Mouse (Mus musculus) lung, embryonic 16.5 days (tissue): Measurements from ENCODE around the gene Acta1. TPM values are rescaled to one million over a fixed set of nuclear protein-coding genes. Genes with fewer than 3 reads are reported as not detected.

Experiments used
- ATAC-seq: fragments of 200-750 bp; cut with Nextera tagmentation; 2 replicates; pipeline ENCODE4 v1.8.0; 2017; ENCODE audit warnings: low read depth, mild to moderate bottlenecking, moderate library complexity
- H3K27ac ChIP-seq: fragments of 300-500 bp; sonication (generic); 2 replicates; pipeline ENCODE4 v1.5.1; 2014; ENCODE audit warnings: mild to moderate bottlenecking, control low read depth, low read length
- H3K27me3 ChIP-seq: fragments of 300-500 bp; sonication (generic); 2 replicates; pipeline ENCODE4 v1.6.1; 2014; ENCODE audit warnings: low read depth, low read length, mixed read lengths; ENCODE audit not compliant: control insufficient read depth, insufficient read depth
- H3K36me3 ChIP-seq: fragments of 300-500 bp; sonication (generic); 2 replicates; pipeline ENCODE4 v1.6.1; 2014; ENCODE audit warnings: low read length; ENCODE audit not compliant: control insufficient read depth, insufficient read depth
- H3K4me1 ChIP-seq: fragments of 300-500 bp; sonication (generic); replicated peaks from 2 replicates; pipeline ENCODE4 v1.6.1; 2014; ENCODE audit warnings: low read length, mixed read lengths; ENCODE audit not compliant: control insufficient read depth, insufficient read depth
- H3K4me2 ChIP-seq: fragments of 300-500 bp; sonication (generic); 2 replicates; pipeline ENCODE4 v1.6.1; 2014; ENCODE audit warnings: low read depth, low read length, control low read depth
- H3K4me3 ChIP-seq: fragments of 300-500 bp; sonication (generic); 2 replicates; pipeline ENCODE4 v1.5.1; 2014; ENCODE audit warnings: mild to moderate bottlenecking, low read length, control low read depth
- H3K9ac ChIP-seq: fragments of 300-500 bp; sonication (generic); 2 replicates; pipeline ENCODE4 v1.6.1; 2014; ENCODE audit warnings: low read length, control low read depth
- H3K9me3 ChIP-seq: fragments of 300-500 bp; sonication (generic); 2 replicates; pipeline ENCODE4 v1.6.1; 2016; ENCODE audit warnings: low read length; ENCODE audit not compliant: control insufficient read depth
- WGBS: fragments of 180-500 bp; shearing (Covaris S2); extraction: QIAGEN DNeasy Blood & Tissue Kit; methylation state at CpG from one replicate; pipeline ENCODE4 v1.1.7; 2014; 5-methylcytosine and 5-hydroxymethylcytosine counted together
- polyA plus RNA-seq: library from polyadenylated mRNA; unstranded; fragments of >200 nt; fragmentation: Nextera tagmentation; extraction: Ambion mirVana; gene quantifications from 2 replicates; pipeline ENCODE4 v1.2.1, GENCODE M21; 2015

The Acta1 gene
- polyA plus RNA-seq, 1 experiment from 2014 or later = 90.5 TPM

- Histone ChIP-seq H3K9me3 (no peaks in the 10 kb centered on the region), H3K36me3 (no peaks in the 10 kb centered on the region), H3K4me1 (no peaks in the 10 kb centered on the region), H3K27me3 (peaks cover 46% of the 10 kb centered on the region), H3K4me3 (no peak overlapping the region), H3K4me2 (no peak overlapping the region), H3K27ac (no peak overlapping the region), H3K9ac (no peak overlapping the region)
- 59% methylated on average over 4 of the region's 4 CpGs for WGBS
- no peak for ATAC-seq
These were observed 4.8 kb downstream of the Acta1 start for GRCm38 (mm10) chr8:123889797-123890196.

- no peak overlapping the region for H3K9ac ChIP-seq
- no peaks in the 10 kb centered on the region for H3K36me3 ChIP-seq
- H3K4me3 ChIP-seq = no peak overlapping the region
- no peak for ATAC-seq
- H3K27ac ChIP-seq = no peak overlapping the region
- peaks cover 28% of the 10 kb centered on the region for H3K27me3 ChIP-seq
- WGBS = 74% methylated on average over 2 of the region's 2 CpGs
- H3K9me3 ChIP-seq = no peaks in the 10 kb centered on the region
- H3K4me2 ChIP-seq = no peak overlapping the region
- H3K4me1 ChIP-seq = no peaks in the 10 kb centered on the region
These were observed 6.6 kb downstream of the Acta1 start for GRCm38 (mm10) chr8:123887956-123888355.

DNA sequence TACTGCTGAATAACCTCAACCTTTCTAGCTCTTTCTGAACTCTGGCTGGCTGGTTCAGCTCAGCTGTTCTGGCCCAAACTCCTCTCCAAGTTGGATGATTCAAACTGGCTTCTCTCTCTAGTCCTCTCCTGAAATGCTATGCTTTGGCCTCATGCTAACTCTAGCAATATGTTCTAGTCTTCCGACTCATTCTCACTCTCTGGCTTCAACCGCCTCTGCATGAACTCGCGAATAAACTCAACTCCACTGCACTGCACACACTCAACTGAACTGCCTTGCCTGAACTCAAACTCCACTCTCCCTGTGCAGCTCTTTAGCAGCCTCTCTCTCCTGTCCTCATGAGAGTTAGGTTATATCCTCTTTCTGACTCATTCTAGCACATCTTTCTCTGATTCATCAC lies 7.4 kb downstream of the Acta1 start:
- Histone ChIP-seq H3K27ac (no peak overlapping the region), H3K27me3 (peaks cover 20% of the 10 kb centered on the region), H3K4me2 (no peak overlapping the region), H3K4me3 (no peak overlapping the region), H3K9ac (no peak overlapping the region), H3K9me3 (no peaks in the 10 kb centered on the region), H3K36me3 (no peaks in the 10 kb centered on the region), H3K4me1 (no peaks in the 10 kb centered on the region)
- WGBS = 87% methylated on average over 4 of the region's 4 CpGs
- ATAC-seq = no peak

GRCm38 (mm10) chr8:123884721-123885565 lies 9.6 kb downstream of the Acta1 start:
- H3K27me3 ChIP-seq = no peaks in the 10 kb centered on the region; the same call in 1 of the 2 replicates
- H3K36me3 ChIP-seq = no peaks in the 10 kb centered on the region
- WGBS = 4% methylated on average over 13 of the region's 14 CpGs
- H3K9me3 ChIP-seq = no peaks in the 10 kb centered on the region
- no peak overlapping the region for H3K27ac ChIP-seq
- H3K9ac ChIP-seq = no peak overlapping the region
- H3K4me2 ChIP-seq = no peak overlapping the region
- no peak overlapping the region for H3K4me3 ChIP-seq
- H3K4me1 ChIP-seq = no peaks in the 10 kb centered on the region
- ATAC-seq = peak; percentile 52

DNA sequence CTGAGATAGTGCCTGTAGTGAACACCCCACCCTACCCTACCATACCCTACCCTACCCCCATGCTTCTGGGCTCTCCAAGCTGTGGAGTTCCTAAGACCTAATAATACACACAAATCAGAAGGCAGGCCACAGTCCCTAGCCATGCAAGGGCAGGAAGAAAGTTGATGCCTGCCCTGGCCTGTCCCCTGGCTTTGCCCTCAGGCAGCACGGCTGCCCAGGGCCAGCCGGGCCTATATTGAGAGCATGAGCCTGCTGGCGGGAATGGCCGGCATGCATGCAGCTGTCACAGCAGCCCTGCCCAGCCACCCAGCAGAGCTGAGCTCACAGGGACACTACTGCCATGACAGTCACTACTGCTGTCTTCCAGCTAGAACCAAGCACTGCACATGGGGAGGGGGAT lies 11.5 kb downstream of the Acta1 start:
- H3K4me3 ChIP-seq = no peak overlapping the region
- no peak for ATAC-seq
- H3K9me3 ChIP-seq = no peaks in the 10 kb centered on the region
- H3K4me2 ChIP-seq = no peak overlapping the region
- H3K9ac ChIP-seq = no peak overlapping the region
- H3K4me1 ChIP-seq = no peaks in the 10 kb centered on the region
- H3K27me3 ChIP-seq = no peaks in the 10 kb centered on the region; the same call in 1 of the 2 replicates
- 84% methylated on average over 4 of the region's 4 CpGs for WGBS
- H3K27ac ChIP-seq = no peak overlapping the region
- no peaks in the 10 kb centered on the region for H3K36me3 ChIP-seq

DNA sequence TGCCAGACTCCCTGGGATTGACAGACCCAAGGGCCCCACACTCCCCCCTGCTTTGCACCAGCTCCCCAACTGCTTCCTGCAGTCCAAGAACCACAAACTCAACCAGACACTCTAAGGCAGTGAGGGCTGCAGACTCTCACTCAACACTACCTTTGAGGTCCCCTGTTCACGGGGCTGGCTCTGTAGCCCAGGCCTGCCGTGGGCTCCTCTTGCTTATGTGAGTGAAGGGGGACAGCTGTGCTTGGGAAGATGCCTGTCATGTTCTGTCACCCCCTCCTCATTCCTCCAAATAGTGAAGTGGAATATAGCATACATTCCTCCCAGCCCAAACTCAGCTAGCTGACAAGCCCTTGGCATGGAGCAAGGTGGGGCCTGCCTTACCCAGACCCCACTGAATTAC lies 12.1 kb downstream of the Acta1 start:
- Histone ChIP-seq H3K9ac (no peak overlapping the region), H3K4me1 (no peaks in the 10 kb centered on the region), H3K4me3 (no peak overlapping the region), H3K27ac (no peak overlapping the region), H3K9me3 (no peaks in the 10 kb centered on the region), H3K4me2 (no peak overlapping the region), H3K27me3 (no peaks in the 10 kb centered on the region; the same call in 1 of the 2 replicates), H3K36me3 (no peaks in the 10 kb centered on the region)
- ATAC-seq = no peak
- 47% methylated on average over 2 of the region's 2 CpGs for WGBS

GRCm38 (mm10) chr8:123880821-123881350 lies 13.7 kb downstream of the Acta1 start:
- no peak overlapping the region for H3K27ac ChIP-seq
- no peaks in the 10 kb centered on the region for H3K9me3 ChIP-seq
- H3K36me3 ChIP-seq = no peaks in the 10 kb centered on the region
- ATAC-seq = no peak
- no peak overlapping the region for H3K4me2 ChIP-seq
- WGBS = 22% methylated on average over 4 of the region's 4 CpGs
- H3K4me3 ChIP-seq = no peak overlapping the region
- H3K9ac ChIP-seq = no peak overlapping the region
- H3K27me3 ChIP-seq = no peaks in the 10 kb centered on the region; the same call in 1 of the 2 replicates
- H3K4me1 ChIP-seq = no peaks in the 10 kb centered on the region

- Histone ChIP-seq H3K9me3 (no peaks in the 10 kb centered on the region), H3K4me1 (no peaks in the 10 kb centered on the region), H3K4me2 (no peak overlapping the region), H3K36me3 (no peaks in the 10 kb centered on the region), H3K9ac (no peak overlapping the region), H3K27me3 (no peaks in the 10 kb centered on the region), H3K4me3 (no peak overlapping the region), H3K27ac (no peak overlapping the region)
- WGBS = 65% methylated on average over 10 of the region's 10 CpGs
- no peak for ATAC-seq
These were observed 14.3 kb downstream of the Acta1 start for GRCm38 (mm10) chr8:123880271-123880670.

DNA sequence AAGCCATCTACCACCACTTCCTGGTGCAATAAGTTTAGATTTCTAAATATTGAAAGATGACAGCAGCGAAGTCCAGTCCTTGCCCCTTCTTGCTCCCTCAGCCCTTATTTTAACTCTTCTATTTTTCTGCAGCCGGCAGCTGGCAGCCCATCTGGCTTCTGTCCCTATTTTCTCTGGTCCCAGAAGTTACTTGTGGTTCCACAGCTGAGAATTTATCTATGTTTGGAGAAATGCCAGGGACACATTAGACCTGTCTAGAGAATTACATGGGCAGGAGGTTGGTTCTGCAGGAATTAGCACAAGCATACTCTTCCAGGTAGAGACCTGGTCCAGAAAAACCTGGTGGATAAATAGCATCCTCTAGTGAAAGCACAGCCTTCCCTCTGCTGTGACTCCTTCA lies 16.7 kb downstream of the Acta1 start:
- Histone ChIP-seq H3K9me3 (no peaks in the 10 kb centered on the region), H3K27ac (no peak overlapping the region), H3K27me3 (no peaks in the 10 kb centered on the region), H3K4me3 (no peak overlapping the region), H3K4me2 (no peak overlapping the region), H3K9ac (no peak overlapping the region), H3K4me1 (no peaks in the 10 kb centered on the region), H3K36me3 (no peaks in the 10 kb centered on the region)
- WGBS = 46% methylated on average over 2 of the region's 2 CpGs
- ATAC-seq = no peak
